8 mouse cellular contexts compared by ENCODE assay signal in genomic region chr17:72997301-72997921, GRCm38 (mm10).
DNase-seq lines count a peak whose midpoint lies in the region; ATAC-seq lines count a peak whose summit lies in the region.

No protein-coding gene starts in this region.

- WGBS in kidney, embryonic 15.5 days: 4% methylated on average over 5 of the region's 5 CpGs
- WGBS in embryonic facial prominence, embryonic 13.5 days: 13% methylated on average over 5 of the region's 5 CpGs
- WGBS in hindbrain, embryonic 14.5 days: 8% methylated on average over 5 of the region's 5 CpGs

- no peaks in the 10 kb centered on the region for H3K27me3 ChIP-seq in kidney, embryonic 15.5 days
- H3K27me3 ChIP-seq in embryonic facial prominence, embryonic 13.5 days: no peaks in the 10 kb centered on the region
- H3K27me3 ChIP-seq in hindbrain, embryonic 14.5 days (ENCODE audit: control insufficient read depth, insufficient read depth, low read length): no peaks in the 10 kb centered on the region

- H3K9ac ChIP-seq in kidney, embryonic 15.5 days: no peak overlapping the region
- H3K9ac ChIP-seq in embryonic facial prominence, embryonic 13.5 days: peak overlapping the region; percentile 46; the same call in 1 of the 2 replicates
- peak overlapping the region; percentile 25; the same call in 1 of the 2 replicates for H3K9ac ChIP-seq in hindbrain, embryonic 14.5 days

- no peaks in the 10 kb centered on the region for H3K36me3 ChIP-seq in kidney, embryonic 15.5 days
- no peaks in the 10 kb centered on the region for H3K36me3 ChIP-seq in embryonic facial prominence, embryonic 13.5 days
- no peaks in the 10 kb centered on the region for H3K36me3 ChIP-seq in hindbrain, embryonic 14.5 days (replicated peaks; ENCODE audit: control insufficient read depth, insufficient read depth)

- no peak overlapping the region for H3K4me3 ChIP-seq in kidney, embryonic 15.5 days (replicated peaks)
- no peak overlapping the region for H3K4me3 ChIP-seq in embryonic facial prominence, embryonic 13.5 days
- H3K4me3 ChIP-seq in hindbrain, embryonic 14.5 days (replicated peaks; ENCODE audit: low read length): no peak overlapping the region

- peaks cover 27% of the 10 kb centered on the region for H3K4me1 ChIP-seq in kidney, embryonic 15.5 days
- peaks cover 10% of the 10 kb centered on the region for H3K4me1 ChIP-seq in embryonic facial prominence, embryonic 13.5 days
- peaks cover 10% of the 10 kb centered on the region for H3K4me1 ChIP-seq in hindbrain, embryonic 14.5 days (replicated peaks; ENCODE audit: control insufficient read depth, insufficient read depth, low read length)

- DNase-seq in kidney, postnatal 25 days: no peak
- peak; percentile 32 for DNase-seq in hindbrain, embryonic 14.5 days (ENCODE audit: low spot score)
- peak; percentile 72 for DNase-seq in neural tube, embryonic 10.5 days (ENCODE audit: extremely low spot score, low spot score)
- DNase-seq in layer of hippocampus, postnatal 36 days: no peak
- no peak for DNase-seq in c-Kit-positive CD71-positive TER-119-positive erythroid progenitor cells, embryonic 14.5 days (ENCODE audit: low spot score)

- ATAC-seq in kidney, embryonic 15.5 days (replicated peaks; ENCODE audit: low FRiP score): peak; percentile 61
- ATAC-seq in embryonic facial prominence, embryonic 13.5 days (ENCODE audit: insufficient number of reproducible peaks, insufficient read depth, low FRiP score, low TSS enrichment, low read depth): no peak
- peak; percentile 57; the same call in 1 of the 2 replicates for ATAC-seq in hindbrain, embryonic 14.5 days (ENCODE audit: low FRiP score)
- no peak for ATAC-seq in inflammation-experienced regulatory T-cells, adult 6 months

- H3K27ac ChIP-seq in kidney, embryonic 15.5 days: peak overlapping the region; percentile 78
- H3K27ac ChIP-seq in embryonic facial prominence, embryonic 13.5 days: peak overlapping the region; percentile 51
- no peak overlapping the region for H3K27ac ChIP-seq in hindbrain, embryonic 14.5 days

- no peaks in the 10 kb centered on the region for H3K9me3 ChIP-seq in kidney, embryonic 15.5 days (replicated peaks)
- H3K9me3 ChIP-seq in embryonic facial prominence, embryonic 13.5 days: no peaks in the 10 kb centered on the region
- no peaks in the 10 kb centered on the region for H3K9me3 ChIP-seq in hindbrain, embryonic 14.5 days (ENCODE audit: control insufficient read depth, low read length)

- 0 out of 2 replicates have a peak overlapping the region, but pooled peaks have one; percentile 1 for H3K4me2 ChIP-seq in kidney, embryonic 15.5 days
- H3K4me2 ChIP-seq in embryonic facial prominence, embryonic 13.5 days: no peak overlapping the region
- H3K4me2 ChIP-seq in hindbrain, embryonic 14.5 days (replicated peaks): no peak overlapping the region

Comparison
In these comparisons a context has a peak if more than half of its experiments do, and no peak if none do; other contexts are left out.
1. ATAC-seq: peak in kidney, embryonic 15.5 days (single experiment) and hindbrain, embryonic 14.5 days (single experiment); none in embryonic facial prominence, embryonic 13.5 days (single experiment) and inflammation-experienced regulatory T-cells, adult 6 months (single experiment).
2. DNase-seq: peak in hindbrain, embryonic 14.5 days (single experiment) and neural tube, embryonic 10.5 days (single experiment); none in kidney, postnatal 25 days (0 of 2), layer of hippocampus, postnatal 36 days (0 of 2) and c-Kit-positive CD71-positive TER-119-positive erythroid progenitor cells, embryonic 14.5 days (single experiment).